Mouse (Mus musculus) liver, embryonic 14.5 days (tissue): ENCODE measurements around the gene Ifngr1. TPM values are rescaled to one million over a fixed set of nuclear protein-coding genes. Genes with fewer than 3 reads are reported as not detected.

Experiments used
- ATAC-seq: fragments of 200-750 bp; cut with Nextera tagmentation; 2 replicates; pipeline ENCODE4 v1.8.0; 2017; ENCODE audit warnings: moderate number of reproducible peaks, mild to moderate bottlenecking, moderate library complexity; ENCODE audit not compliant: insufficient read depth
- DNase-seq, 3 experiments: peaks; one replicate each; pipeline ENCODE4 v3.0.0-alpha.2; 2012 to 2013; ENCODE audit warnings: low read depth in 3 of 3, low spot score in 3 of 3
- H3K27ac ChIP-seq: fragments of 300-500 bp; sonication (generic); 2 replicates; pipeline ENCODE4 v1.5.1; 2014; ENCODE audit warnings: moderate library complexity, mild to moderate bottlenecking, control low read depth, inconsistent platforms
- H3K27me3 ChIP-seq: fragments of 300-500 bp; sonication (generic); 2 replicates; pipeline ENCODE4 v1.6.1; 2014; ENCODE audit warnings: mild to moderate bottlenecking, low read length, moderate library complexity; ENCODE audit not compliant: control insufficient read depth, insufficient read depth
- H3K36me3 ChIP-seq: fragments of 300-500 bp; sonication (generic); replicated peaks from 2 replicates; pipeline ENCODE4 v1.6.1; 2014; ENCODE audit warnings: low read depth; ENCODE audit not compliant: control insufficient read depth, insufficient read depth
- H3K4me1 ChIP-seq, 2 experiments: fragments of 200-500 bp in 1 of 2; fragments of 300-500 bp in 1 of 2; sonication (generic) in 1 of 2; replicated peaks; 2 replicates each; pipeline ENCODE4 v1.6.1; 2012 to 2014; ENCODE audit warnings: antibody characterized with exemption in 1 of 2, inconsistent platforms in 1 of 2, low read length in 1 of 2; ENCODE audit not compliant: control insufficient read depth in 2 of 2, insufficient read depth in 2 of 2
- H3K4me2 ChIP-seq: fragments of 300-500 bp; sonication (generic); 2 replicates; pipeline ENCODE4 v1.6.1; 2014; ENCODE audit warnings: low read depth, mild to moderate bottlenecking, control low read depth, moderate library complexity
- H3K4me3 ChIP-seq, 2 experiments: fragments of 200-500 bp in 1 of 2; fragments of 300-500 bp in 1 of 2; sonication (generic) in 1 of 2; 2 replicates each; pipeline ENCODE4 v1.5.1; 2012 to 2014; ENCODE audit warnings: low read depth in 2 of 2, low read length in 2 of 2, mild to moderate bottlenecking in 2 of 2, control low read depth in 1 of 2, inconsistent platforms in 1 of 2, moderate library complexity in 1 of 2; ENCODE audit not compliant: insufficient read depth in 1 of 2
- H3K9ac ChIP-seq: fragments of 300-500 bp; sonication (generic); replicated peaks from 2 replicates; pipeline ENCODE4 v1.6.1; 2014; ENCODE audit warnings: mild to moderate bottlenecking, control low read depth, moderate library complexity
- H3K9me3 ChIP-seq: fragments of 300-500 bp; sonication (generic); 2 replicates; pipeline ENCODE4 v1.6.1; 2016; ENCODE audit warnings: low read length, mixed read lengths; ENCODE audit not compliant: control insufficient read depth
- CTCF ChIP-seq: IDR thresholded peaks from 2 replicates; pipeline ENCODE4 v1.5.1; 2016; ENCODE audit warnings: antibody characterized with exemption, low read depth, control low read depth
- EP300 ChIP-seq: IDR thresholded peaks from 2 replicates; pipeline ENCODE4 v1.6.1; 2016; ENCODE audit warnings: antibody characterized with exemption, low read depth
- WGBS: fragments of 180-500 bp; shearing (Covaris S2); extraction: QIAGEN DNeasy Blood & Tissue Kit; methylation state at CpG from one replicate; pipeline ENCODE4 v1.1.7; 2014; ENCODE audit not compliant: insufficient replicate concordance; 5-methylcytosine and 5-hydroxymethylcytosine counted together
- polyA plus RNA-seq, 2 experiments: library from polyadenylated mRNA; depleted of rRNA in 1 of 2; stranded (reverse) in 1 of 2; unstranded in 1 of 2; fragments of >200 nt; fragmentation: Nextera tagmentation in 1 of 2; extraction: Ambion mirVana in 1 of 2; gene quantifications; 2 replicates each; pipeline versions ENCODE4 v1.2.1 to v1.2.3; 2012 to 2014

The Ifngr1 gene
- polyA plus RNA-seq, 2 experiments = 17.1 to 39.5 TPM

DNA sequence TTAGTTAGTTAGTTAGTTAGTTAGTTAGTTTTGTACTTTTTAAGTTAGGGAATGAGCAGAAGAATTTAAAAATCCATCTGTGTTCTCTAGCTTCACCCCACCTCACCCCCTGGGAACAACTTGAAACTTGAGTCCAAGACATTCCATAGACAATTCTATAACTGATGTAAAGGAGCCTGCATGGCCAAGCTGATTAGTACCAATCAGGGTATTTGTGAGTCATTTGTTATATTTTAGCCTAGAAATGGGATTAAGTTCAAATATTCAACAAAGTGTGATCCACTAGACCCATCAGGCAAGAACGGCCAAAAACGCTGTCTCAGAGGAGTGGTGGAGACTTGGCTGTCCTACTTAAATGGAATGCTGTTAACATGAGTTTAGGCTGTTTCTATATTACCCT is 35.6 kb downstream of the Ifngr1 start:
- Histone ChIP-seq H3K4me1 (no peaks in the 10 kb centered on the region), H3K4me3 (no peak overlapping the region), H3K27ac (no peak overlapping the region), H3K9ac (no peak overlapping the region), H3K27me3 (no peaks in the 10 kb centered on the region), H3K4me2 (no peak overlapping the region), H3K36me3 (no peaks in the 10 kb centered on the region), H3K9me3 (no peaks in the 10 kb centered on the region)
- WGBS = 75% methylated on average over 2 of the region's 2 CpGs
- DNase-seq = no peak
- TF ChIP-seq CTCF (no peak), EP300 (no peak)
- no peak for ATAC-seq

GRCm38 (mm10) chr10:19627748-19628147 is 36.0 kb downstream of the Ifngr1 start:
- Histone ChIP-seq H3K4me1 (no peaks in the 10 kb centered on the region), H3K4me2 (no peak overlapping the region), H3K27ac (no peak overlapping the region), H3K9me3 (no peaks in the 10 kb centered on the region), H3K4me3 (no peak overlapping the region), H3K9ac (no peak overlapping the region), H3K36me3 (no peaks in the 10 kb centered on the region), H3K27me3 (no peaks in the 10 kb centered on the region)
- WGBS = 74% methylated on average over 4 of the region's 4 CpGs
- TF ChIP-seq CTCF = no peak
- TF ChIP-seq EP300 = no peak
- ATAC-seq (no peak), DNase-seq (no peak)

- no peaks in the 10 kb centered on the region for H3K27me3 ChIP-seq
- H3K4me3 ChIP-seq = no peak overlapping the region
- H3K27ac ChIP-seq = no peak overlapping the region
- DNase-seq (no peak), ATAC-seq (no peak)
- H3K4me2 ChIP-seq = no peak overlapping the region
- no peak overlapping the region for H3K9ac ChIP-seq
- no peaks in the 10 kb centered on the region for H3K36me3 ChIP-seq
- TF ChIP-seq EP300 = no peak
- TF ChIP-seq CTCF = no peak
- H3K9me3 ChIP-seq = no peaks in the 10 kb centered on the region
- 61% methylated on average over 13 of the region's 13 CpGs for WGBS
- H3K4me1 ChIP-seq = no peaks in the 10 kb centered on the region
Measured at GRCm38 (mm10) chr10:19631616-19632195, 40.0 kb downstream of the Ifngr1 start.

DNA sequence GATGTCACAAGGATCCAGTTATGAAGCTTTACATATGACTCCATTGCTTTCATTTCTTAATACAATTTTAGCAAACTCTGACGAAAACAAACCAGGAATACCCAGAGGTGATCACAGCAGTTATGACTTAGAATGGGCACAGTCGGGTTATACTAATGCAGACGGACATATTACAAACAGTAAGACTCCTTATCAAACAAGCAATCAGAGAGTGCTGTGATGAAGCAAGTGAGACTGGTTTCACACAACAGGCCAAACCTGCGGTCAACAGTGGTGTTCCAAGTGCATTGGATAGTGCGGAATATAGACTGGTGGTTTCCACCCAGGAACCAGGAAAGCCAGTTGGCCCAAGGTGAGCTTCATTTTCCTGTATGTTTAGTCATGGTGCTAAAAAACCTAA is 47.1 kb downstream of the Ifngr1 start:
- Histone ChIP-seq H3K9me3 (no peaks in the 10 kb centered on the region), H3K9ac (no peak overlapping the region), H3K27me3 (no peaks in the 10 kb centered on the region), H3K4me1 (no peaks in the 10 kb centered on the region), H3K4me2 (no peak overlapping the region), H3K4me3 (no peak overlapping the region), H3K27ac (no peak overlapping the region), H3K36me3 (no peaks in the 10 kb centered on the region)
- 64% methylated on average over 5 of the region's 5 CpGs for WGBS
- TF ChIP-seq CTCF (no peak), EP300 (no peak)
- ATAC-seq (no peak), DNase-seq (no peak)

DNA sequence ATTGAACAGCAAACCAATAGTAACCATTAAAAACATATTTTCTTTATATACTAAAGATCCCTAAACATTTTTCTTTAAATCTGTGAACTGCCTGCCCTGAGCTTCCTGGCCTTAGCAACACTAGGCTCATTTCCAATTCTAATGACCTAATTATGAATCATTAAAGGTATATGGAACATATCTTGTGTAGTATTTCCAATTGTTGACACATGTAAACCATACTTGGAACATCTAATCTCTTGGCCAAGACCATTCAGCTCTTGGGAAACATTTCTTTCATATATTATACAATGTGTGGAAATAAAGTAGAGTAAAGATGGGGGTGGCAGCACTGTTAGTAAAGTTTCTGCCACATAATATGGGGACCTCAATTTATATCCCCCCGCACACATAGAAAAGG is 47.9 kb downstream of the Ifngr1 start:
- Histone ChIP-seq H3K9ac (no peak overlapping the region), H3K4me1 (no peaks in the 10 kb centered on the region), H3K4me3 (no peak overlapping the region), H3K27me3 (no peaks in the 10 kb centered on the region), H3K27ac (no peak overlapping the region), H3K36me3 (no peaks in the 10 kb centered on the region), H3K4me2 (no peak overlapping the region), H3K9me3 (no peaks in the 10 kb centered on the region)
- no peak for TF ChIP-seq CTCF
- no peak for TF ChIP-seq EP300
- ATAC-seq = no peak
- DNase-seq = no peak
- 91% methylated on average over 1 of the region's 1 CpGs for WGBS
